Mouse (Mus musculus) embryo, embryonic 10 days (tissue): ENCODE measurements at regions not wholly inside any gene's neighbourhood (a gene's known extent, or its start where the extent isn't known, plus 50 kb on each side); places are given as distances from the start of the nearest gene placed in this dataset.
"Not testable (repeated sequence)": the region's sequence is repeated elsewhere in the genome, so short reads cannot be mapped to it uniquely, and the experiment has no call there.

Source experiments
- DNase-seq: peaks from one replicate; pipeline ENCODE4 v3.0.0-alpha.2; 2015; ENCODE audit warnings: low spot score

- DNase-seq: no peak
Observed at GRCm38 (mm10) chr16:19203681-19204080, 110.2 kb downstream of the Olfr164 start.

GRCm38 (mm10) chr16:19200977-19201376 lies 112.9 kb downstream of the Olfr164 start:
- DNase-seq: no peak

GRCm38 (mm10) chr16:19199724-19200544 lies 113.9 kb downstream of the Olfr164 start:
- no peak for DNase-seq

GRCm38 (mm10) chr16:19198539-19199385 lies 115.1 kb downstream of the Olfr164 start:
- no peak for DNase-seq

GRCm38 (mm10) chr16:19197638-19198440 lies 116.0 kb downstream of the Olfr164 start:
- DNase-seq: no peak

- DNase-seq: no peak
Observed at GRCm38 (mm10) chr16:19185434-19186256, 128.2 kb downstream of the Olfr164 start.

GRCm38 (mm10) chr16:19179214-19180010 lies 134.5 kb downstream of the Olfr164 start:
- no peak for DNase-seq

GRCm38 (mm10) chr16:19153046-19153445 lies 160.8 kb downstream of the Olfr164 start:
- DNase-seq: no peak

GRCm38 (mm10) chr16:19152465-19152864 lies 161.4 kb downstream of the Olfr164 start:
- not testable (repeated sequence) for DNase-seq

GRCm38 (mm10) chr16:19151110-19151509 lies 162.8 kb downstream of the Olfr164 start:
- no peak for DNase-seq

- DNase-seq: no peak
Observed at GRCm38 (mm10) chr16:19150582-19150981, 163.3 kb downstream of the Olfr164 start.

GRCm38 (mm10) chr16:19146290-19146983 lies 167.4 kb downstream of the Olfr164 start:
- DNase-seq: peak; percentile 5
